Mouse (Mus musculus) mouse trophoblast stem cell (cell line): ENCODE data around the gene Zdhhc14.
"Not testable (repeated sequence)": the region's sequence is repeated elsewhere in the genome, so short reads cannot be mapped to it uniquely, and the experiment has no call there.

Experiments used
- in situ Hi-C, 2 experiments: fragments of 300-500 bp; cut with MseI, MboI; formaldehyde crosslinking; loops; 2 replicates in 1 of 2; 3 replicates in 1 of 2; pipeline ENCODE4 v1.15.1; 2025

Gene Zdhhc14

GRCm38 (mm10) chr17:5600505-5601027 lies 108.2 kb downstream of the Zdhhc14 start:
- in situ Hi-C loops = no loop called here

DNA sequence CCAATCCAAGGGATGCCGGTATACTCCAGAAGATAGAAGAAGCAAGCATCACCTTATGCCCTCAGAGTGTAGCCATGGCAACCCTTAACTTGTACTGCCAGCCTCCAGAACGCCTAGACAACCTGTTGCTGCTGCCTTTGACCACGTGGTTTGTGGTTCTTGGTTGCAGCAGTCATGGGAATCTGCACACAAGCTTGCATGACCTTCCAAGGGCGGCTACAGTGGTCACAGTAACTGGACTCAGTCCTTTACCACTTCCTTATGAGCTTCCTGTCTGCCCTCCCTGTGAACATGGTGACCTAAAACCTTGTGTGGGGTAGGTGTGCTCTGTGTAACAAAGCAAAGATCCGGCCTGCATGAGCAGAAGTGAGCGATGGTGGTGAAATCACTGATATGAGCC lies 109.6 kb downstream of the Zdhhc14 start:
- in situ Hi-C loops = no loop called here

DNA sequence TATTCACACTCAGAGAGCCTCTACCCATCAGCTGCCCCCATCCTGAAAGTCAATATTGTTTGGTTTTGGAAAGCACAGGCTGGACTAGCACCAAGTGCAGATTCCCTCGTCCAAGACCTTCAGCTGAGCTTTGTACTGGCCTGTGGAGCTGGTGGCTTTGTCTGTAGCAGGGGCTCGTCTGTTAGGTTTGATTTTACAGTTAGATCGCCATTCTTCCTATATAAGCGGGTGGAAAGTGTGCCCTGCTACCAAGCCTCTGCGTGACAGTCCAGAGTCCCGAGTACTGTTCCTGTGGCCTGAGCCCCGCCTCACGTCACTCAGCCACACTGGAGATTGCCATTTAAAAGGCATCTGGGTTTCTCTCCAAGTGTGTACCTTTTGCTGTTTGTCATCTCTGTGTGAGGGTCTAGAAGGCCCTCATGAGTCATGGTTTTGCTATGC lies 113.8 kb downstream of the Zdhhc14 start:
- in situ Hi-C loops = no loop called here

GRCm38 (mm10) chr17:5607352-5607751 lies 115.0 kb downstream of the Zdhhc14 start:
- in situ Hi-C loops = no loop called here

DNA sequence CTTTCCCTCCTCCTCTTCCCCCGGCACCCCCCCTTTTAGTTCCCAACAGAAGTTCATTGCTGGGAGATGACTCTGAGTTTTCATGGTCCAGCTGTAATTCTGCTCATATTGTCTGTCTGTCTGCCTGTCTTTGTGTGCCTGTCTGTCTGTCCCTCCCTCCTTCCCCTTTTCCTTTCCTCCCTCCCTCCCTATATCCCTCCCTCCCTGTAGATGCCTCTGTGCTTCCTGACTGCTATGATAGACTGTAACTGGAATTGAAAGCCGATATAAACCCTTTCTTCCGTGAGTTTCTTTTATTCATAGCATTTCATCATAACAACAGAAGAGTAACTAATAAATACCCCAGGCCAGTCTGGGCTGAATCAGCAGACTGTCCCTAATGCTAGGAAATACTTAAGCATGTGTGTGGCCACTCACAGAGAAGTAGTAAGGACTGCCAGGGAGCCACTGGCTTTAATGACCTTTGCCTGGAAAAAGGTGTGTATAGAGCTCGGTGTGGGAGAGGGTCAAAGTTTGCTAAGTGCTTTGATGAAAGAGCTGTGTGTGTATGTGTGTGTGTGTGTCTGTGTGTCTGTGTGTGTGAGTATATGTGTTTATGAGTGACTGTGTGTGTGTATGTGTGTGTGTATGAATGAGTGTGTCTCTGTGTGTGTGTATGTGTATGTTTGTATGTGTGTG lies 117.7 kb downstream of the Zdhhc14 start:
- in situ Hi-C loops = no loop called here

- in situ Hi-C loops = no loop called here
Observed at GRCm38 (mm10) chr17:5612236-5612635, 119.9 kb downstream of the Zdhhc14 start.

DNA sequence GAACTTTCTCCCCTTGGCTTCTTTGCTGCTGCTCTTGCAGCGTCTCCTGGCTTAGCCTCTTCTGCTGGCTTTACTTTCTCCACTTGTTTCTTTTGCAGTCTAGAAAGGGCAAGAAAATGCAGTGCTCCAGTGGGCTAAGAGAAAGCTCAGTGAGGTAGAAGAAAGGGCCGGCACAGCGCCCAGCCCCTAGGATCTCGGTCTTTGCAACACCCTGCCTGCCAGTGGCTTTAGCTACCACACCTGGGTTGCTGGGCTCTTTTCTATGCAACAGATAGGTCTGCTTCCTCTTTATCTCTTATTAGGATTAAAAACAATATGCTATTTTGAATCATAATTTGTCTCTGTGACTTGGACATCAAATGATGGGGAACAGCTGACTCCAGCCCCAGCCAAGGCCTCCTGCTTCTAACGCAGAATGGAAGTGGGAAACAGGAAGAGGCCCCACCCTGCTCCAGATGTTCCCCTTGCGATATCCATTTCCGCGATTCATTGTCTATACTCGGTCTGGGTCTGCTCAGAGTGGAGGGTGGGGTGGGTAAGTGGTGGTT lies 122.5 kb downstream of the Zdhhc14 start:
- in situ Hi-C loops = no loop called here

DNA sequence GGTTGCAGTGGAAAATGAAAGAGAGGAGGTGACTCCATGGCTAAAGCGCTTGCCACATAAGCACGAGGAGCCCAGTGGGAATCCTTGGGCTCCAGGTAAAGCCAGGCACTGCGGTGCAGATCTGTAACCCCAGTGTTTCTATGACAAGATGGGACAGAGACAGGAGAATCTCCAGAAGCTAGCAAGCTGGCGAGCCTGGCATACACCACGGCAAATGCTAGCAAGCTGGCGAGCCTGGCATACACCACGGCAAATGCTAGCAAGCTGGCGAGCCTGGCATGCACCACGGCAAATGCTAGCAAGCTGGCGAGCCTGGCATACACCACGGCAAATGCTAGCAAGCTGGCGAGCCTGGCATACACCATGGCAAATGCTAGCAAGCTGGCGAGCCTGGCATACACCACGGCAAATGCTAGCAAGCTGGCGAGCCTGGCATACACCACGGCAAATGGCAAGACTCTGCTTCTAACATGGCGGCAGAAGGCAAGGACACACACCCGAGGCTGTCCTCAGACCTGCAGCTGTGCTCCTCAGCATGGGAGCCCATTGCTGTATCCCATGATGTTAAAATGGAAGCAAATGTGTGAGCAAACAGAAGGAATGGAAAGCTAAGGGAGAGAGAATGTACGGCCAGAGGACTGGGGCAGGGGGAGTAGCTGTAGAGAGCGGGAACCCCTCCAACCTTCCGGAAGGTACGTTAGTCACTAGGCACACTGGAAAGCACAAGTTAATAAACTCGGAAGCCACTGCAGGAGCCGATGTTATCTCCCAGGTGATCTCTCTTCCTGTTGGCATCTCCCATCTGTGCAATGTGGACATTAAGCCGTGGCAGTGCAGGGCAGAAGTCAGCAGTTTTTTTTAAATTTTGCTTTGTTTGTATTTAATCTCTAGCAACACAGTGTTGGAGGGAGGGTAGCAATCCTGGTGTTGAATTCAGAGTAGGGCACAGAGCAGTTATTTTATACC lies 129.6 kb downstream of the Zdhhc14 start:
- in situ Hi-C loops = no loop called here

- in situ Hi-C loops = no loop called here
Observed at GRCm38 (mm10) chr17:5622764-5623163, 130.4 kb downstream of the Zdhhc14 start.

GRCm38 (mm10) chr17:5623181-5623580 lies 130.8 kb downstream of the Zdhhc14 start:
- in situ Hi-C loops = no loop called here

- in situ Hi-C loops = not testable (repeated sequence)
Observed at GRCm38 (mm10) chr17:5624815-5625214, 132.5 kb downstream of the Zdhhc14 start.

DNA sequence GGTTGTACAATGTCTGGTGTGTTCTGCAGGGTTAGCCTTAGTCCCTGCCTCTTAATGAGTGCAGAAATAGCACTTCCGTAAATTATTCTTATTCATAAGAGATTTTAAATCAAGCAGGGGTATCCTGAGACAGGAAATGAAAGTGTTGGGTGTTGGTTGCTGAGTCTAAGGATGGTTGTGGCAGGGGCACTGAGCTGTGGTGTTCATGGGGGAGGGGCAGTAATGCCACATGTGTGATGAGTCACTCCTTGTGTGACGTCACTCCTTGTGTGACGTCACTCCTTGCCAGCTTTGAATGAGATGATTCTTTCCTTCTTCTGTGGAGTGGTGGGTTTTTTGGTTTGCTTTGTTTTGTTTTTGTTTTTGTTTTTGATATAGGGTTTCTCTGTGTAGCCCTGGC lies 134.0 kb downstream of the Zdhhc14 start:
- in situ Hi-C loops = no loop called here

GRCm38 (mm10) chr17:5627664-5628063 lies 135.3 kb downstream of the Zdhhc14 start:
- in situ Hi-C loops = no loop called here

GRCm38 (mm10) chr17:5629651-5630050 lies 137.3 kb downstream of the Zdhhc14 start:
- in situ Hi-C loops = no loop called here

DNA sequence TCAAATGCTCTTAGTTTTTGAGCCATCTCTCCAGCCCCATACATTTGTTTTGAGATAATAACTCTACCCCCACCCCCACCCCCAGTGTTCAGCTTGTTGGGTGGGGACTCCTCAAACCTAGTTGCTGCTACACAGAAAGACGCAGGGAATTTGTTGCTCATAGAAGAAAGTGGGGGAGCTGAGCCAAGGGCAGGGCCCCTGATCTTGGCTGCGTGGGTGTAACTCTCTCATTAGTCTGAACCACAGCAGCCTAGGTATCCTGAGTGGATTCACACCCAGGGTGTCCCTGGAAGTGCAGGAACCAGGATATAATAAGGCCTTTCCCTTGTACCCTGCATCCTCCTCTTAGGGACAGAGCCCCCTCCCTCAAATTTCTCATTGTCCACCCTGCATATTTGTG lies 142.9 kb downstream of the Zdhhc14 start:
- in situ Hi-C loops = no loop called here

- in situ Hi-C loops = no loop called here
Observed at GRCm38 (mm10) chr17:5641436-5641835, 149.1 kb downstream of the Zdhhc14 start.

- in situ Hi-C loops = no loop called here
Observed at GRCm38 (mm10) chr17:5642918-5643721, 150.8 kb downstream of the Zdhhc14 start.

DNA sequence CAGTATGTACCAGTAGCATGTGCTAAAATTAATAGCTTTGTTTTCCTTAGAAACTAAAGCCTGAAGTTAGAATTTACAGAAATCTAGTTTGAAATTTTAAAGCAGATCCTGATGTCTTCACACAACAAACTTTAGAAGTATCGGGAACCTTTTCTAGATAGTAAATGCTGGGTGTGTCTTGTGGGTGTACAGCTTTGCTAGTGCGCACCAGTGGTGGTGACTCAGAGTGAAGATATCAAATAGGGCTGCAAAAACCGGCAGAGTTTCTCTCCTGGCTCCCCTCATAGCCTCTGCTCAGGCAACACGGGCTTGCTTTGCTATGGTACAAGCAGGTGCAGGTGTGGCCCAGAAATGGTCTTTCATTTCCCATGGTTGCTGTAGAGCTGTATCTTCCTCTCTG lies 157.8 kb downstream of the Zdhhc14 start:
- in situ Hi-C loops = no loop called here

DNA sequence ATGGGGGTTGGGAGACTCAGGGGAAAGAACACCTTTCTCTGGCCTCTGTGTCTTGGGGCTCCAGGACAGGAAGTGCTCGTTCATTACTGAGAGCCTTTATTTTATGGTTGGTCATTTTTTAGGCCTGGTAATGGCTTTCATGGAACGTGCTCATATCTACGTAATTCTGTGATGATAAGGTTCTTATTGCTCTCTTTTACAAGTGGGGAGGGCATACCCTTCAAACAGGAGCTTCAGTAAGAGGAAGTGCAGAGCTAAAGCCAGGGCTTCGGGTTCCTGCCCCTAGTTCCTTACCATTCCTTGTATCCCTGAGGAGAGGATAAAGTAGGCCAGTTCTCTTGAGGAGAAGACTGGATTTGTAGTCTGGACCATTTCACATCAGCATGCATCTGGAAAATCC lies 158.3 kb downstream of the Zdhhc14 start:
- in situ Hi-C loops = no loop called here

DNA sequence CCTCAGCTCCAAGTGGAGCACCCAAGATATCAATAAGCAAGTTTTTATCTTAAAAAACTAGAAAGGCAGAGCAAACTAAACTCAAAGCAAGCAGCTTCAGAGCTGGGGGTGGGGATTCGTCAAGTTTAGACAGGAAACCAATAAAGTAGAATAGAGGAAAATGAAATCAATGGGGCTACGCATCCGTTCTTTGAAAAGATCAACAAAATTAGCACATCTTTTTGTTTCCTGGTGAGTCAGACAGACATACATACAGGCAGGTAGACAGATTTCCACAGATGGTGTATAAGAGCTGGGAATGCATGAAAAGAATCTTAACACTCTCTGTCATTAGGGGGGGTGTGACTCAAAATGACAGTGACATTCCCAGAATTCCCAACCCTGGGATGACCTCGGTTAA lies 159.2 kb downstream of the Zdhhc14 start:
- in situ Hi-C loops = no loop called here

DNA sequence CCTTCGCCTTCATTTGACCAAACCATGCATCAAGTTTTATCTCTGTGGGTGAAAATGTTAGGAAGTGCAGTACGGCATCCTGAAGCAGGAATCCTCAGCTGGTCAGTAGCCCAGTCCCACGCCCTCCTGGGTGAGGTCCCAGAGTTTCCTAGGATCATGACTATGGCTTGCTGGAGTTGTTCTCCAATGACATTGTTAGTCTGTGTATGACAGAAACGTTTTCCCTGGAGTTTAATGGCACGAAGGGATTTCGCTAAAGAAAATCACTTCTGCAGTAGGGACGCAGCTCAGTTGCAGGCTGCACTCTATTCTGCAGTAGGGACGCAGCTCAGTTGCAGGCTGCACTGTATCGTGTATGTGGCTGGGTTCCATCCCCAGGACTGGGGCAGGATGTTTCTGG lies 161.6 kb downstream of the Zdhhc14 start:
- in situ Hi-C loops = no loop called here
